Mouse (Mus musculus) heart, adult 2 months (tissue): ENCODE measurements around the gene Nek2. TPM values are rescaled to one million over a fixed set of nuclear protein-coding genes. Genes with fewer than 3 reads are reported as not detected.

ENCODE experiments used
- DNase-seq, 2 experiments: peaks; one replicate each; pipeline ENCODE4 v3.0.0; 2021
- H3K27ac ChIP-seq: fragments of 200-600 bp; 2 replicates; pipeline ENCODE4 v1.8.1; 2022
- H3K27me3 ChIP-seq: fragments of 200-500 bp; 2 replicates; pipeline ENCODE4 v1.6.1; 2012; ENCODE audit warnings: mild to moderate bottlenecking, low read length, inconsistent platforms, mixed read lengths; ENCODE audit not compliant: control insufficient read depth, insufficient read depth
- H3K36me3 ChIP-seq: fragments of 200-500 bp; 2 replicates; pipeline ENCODE4 v1.6.1; 2012; ENCODE audit warnings: low read length, inconsistent platforms; ENCODE audit not compliant: control insufficient read depth, insufficient read depth
- H3K4me1 ChIP-seq: fragments of 200-500 bp; 2 replicates; pipeline ENCODE4 v1.6.1; 2011; ENCODE audit warnings: low read length; ENCODE audit not compliant: control insufficient read depth, insufficient read depth
- H3K4me3 ChIP-seq: fragments of 200-600 bp; 2 replicates; pipeline ENCODE4 v1.8.1; 2022
- H3K79me2 ChIP-seq: fragments of 200-500 bp; replicated peaks from 2 replicates; pipeline ENCODE4 v1.6.1; 2012; ENCODE audit warnings: mild to moderate bottlenecking, inconsistent platforms, low read length, moderate library complexity, mixed read lengths; ENCODE audit not compliant: control insufficient read depth, insufficient read depth
- H3K9ac ChIP-seq: fragments of 200-500 bp; 2 replicates; pipeline ENCODE4 v1.6.1; 2012; ENCODE audit warnings: low read depth, mild to moderate bottlenecking, control low read depth, inconsistent platforms, low read length, mixed read lengths
- CTCF ChIP-seq: fragments of 200-600 bp; IDR thresholded peaks from 2 replicates; pipeline ENCODE4 v1.8.1; 2022; ENCODE audit warnings: antibody characterized with exemption, mild to moderate bottlenecking, moderate library complexity
- EP300 ChIP-seq: fragments of 200-500 bp; IDR thresholded peaks from 2 replicates; pipeline ENCODE4 v1.6.1; 2011; ENCODE audit warnings: low read depth, low read length, control low read depth; ENCODE audit not compliant: insufficient read depth
- POLR2A ChIP-seq: fragments of 200-500 bp; IDR thresholded peaks from 2 replicates; pipeline ENCODE4 v1.6.1; 2011; ENCODE audit warnings: mild to moderate bottlenecking, low read depth, low read length, control low read depth; ENCODE audit not compliant: insufficient read depth
- WGBS: fragments of 180-500 bp; shearing (Covaris S2); methylation state at CpG from one replicate; pipeline ENCODE4 v1.1.7; 2018; 5-methylcytosine and 5-hydroxymethylcytosine counted together
- intact Hi-C: fragments of 180-260 bp; cut with DNase I; formaldehyde crosslinking; loops from one replicate; pipeline ENCODE4 v1.15.1; 2025
- polyA plus RNA-seq: library from polyadenylated mRNA; depleted of rRNA; stranded (reverse); fragments of >200 nt; gene quantifications from 2 replicates; pipeline ENCODE4 v1.2.3, GENCODE M21; 2012
- total RNA-seq, 2 experiments: library from RNA; stranded (reverse); gene quantifications; 2 replicates each; pipeline ENCODE4 v1.2.3; 2021

Gene Nek2
- total and polyA plus RNA-seq, 3 experiments, result 0.09 to 0.47 (median 0.37) TPM

DNA sequence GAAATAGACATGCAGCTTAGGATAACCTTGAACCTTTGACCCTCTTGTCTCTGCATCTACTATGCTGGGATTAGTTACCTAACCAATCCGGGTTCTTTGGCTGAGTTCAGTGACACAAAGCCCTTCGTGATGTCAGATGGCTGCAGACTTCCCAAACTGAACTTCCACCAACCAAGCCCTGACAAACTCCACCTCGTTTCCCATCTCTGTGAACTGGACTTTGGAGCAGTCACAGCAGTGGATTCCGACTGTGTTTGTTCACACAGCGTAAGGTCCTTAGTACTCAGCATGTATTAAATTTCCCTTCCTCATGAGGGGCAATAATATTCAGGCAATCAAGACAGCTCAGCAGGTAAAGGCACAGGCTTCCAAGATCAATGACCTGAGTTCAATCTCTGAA, 25.4 kb downstream of the Nek2 start:
- TF ChIP-seq CTCF, result no peak
- TF ChIP-seq POLR2A, result no peak
- TF ChIP-seq EP300, result no peak
- Histone ChIP-seq H3K4me1 (no peaks in the 10 kb centered on the region), H3K36me3 (no peaks in the 10 kb centered on the region), H3K9ac (no peak overlapping the region), H3K27me3 (no peaks in the 10 kb centered on the region), H3K27ac (no peak overlapping the region), H3K79me2 (no peaks in the 10 kb centered on the region), H3K4me3 (no peak overlapping the region)
- DNase-seq, result no peak
- intact Hi-C loops, result no loop called here
- 77% methylated on average over 5 of the region's 5 CpGs for WGBS

DNA sequence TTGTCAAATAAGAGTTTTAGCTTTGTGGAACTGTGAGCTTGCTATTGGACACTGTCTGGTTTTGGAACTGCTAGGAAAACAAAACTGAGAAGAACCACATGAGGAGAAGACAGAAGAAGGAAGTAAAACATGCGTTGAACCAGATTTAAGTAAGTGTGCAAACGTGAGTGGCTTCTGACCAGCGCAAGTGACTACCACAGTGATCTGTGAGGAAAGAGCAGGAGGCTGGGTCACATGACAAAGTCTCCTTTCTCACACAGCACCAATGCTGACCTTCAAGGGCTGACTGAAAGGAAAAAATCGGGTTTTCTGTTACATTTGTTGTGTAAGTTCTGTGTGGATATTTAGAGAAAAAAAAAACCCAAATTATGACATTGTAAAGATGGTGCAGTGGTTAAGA, 28.3 kb downstream of the Nek2 start:
- no peaks in the 10 kb centered on the region for H3K4me1 ChIP-seq
- H3K79me2 ChIP-seq, result no peaks in the 10 kb centered on the region
- no peak overlapping the region for H3K4me3 ChIP-seq
- intact Hi-C loops, result no loop called here
- no peak overlapping the region for H3K27ac ChIP-seq
- TF ChIP-seq POLR2A (no peak), EP300 (no peak), CTCF (no peak)
- H3K9ac ChIP-seq, result no peak overlapping the region
- no peaks in the 10 kb centered on the region for H3K36me3 ChIP-seq
- no peaks in the 10 kb centered on the region for H3K27me3 ChIP-seq
- DNase-seq, result no peak
- 55% methylated on average over 4 of the region's 4 CpGs for WGBS

DNA sequence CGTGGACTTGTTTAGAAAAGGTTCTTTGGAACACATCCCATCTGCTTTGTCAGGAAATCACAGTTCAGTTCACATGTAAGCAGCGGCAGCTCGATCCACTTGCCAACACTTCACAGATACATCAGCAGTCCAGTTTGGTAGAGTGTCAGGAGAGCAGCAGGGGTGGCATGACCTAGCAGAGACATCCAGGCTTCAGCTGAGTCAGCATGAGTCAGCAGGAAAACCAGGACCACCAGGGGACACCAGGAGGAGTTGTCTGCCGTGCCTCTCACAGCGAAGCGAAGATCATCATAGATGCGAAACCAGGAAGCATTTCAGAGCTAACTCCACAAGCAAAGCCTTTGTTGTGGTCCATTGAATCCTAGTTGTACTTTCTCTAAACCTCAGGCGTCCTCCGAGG, 32.2 kb downstream of the Nek2 start:
- Histone ChIP-seq H3K79me2 (no peaks in the 10 kb centered on the region), H3K4me3 (no peak overlapping the region), H3K27me3 (no peaks in the 10 kb centered on the region), H3K27ac (no peak overlapping the region), H3K9ac (no peak overlapping the region), H3K36me3 (no peaks in the 10 kb centered on the region), H3K4me1 (no peaks in the 10 kb centered on the region)
- no peak for DNase-seq
- TF ChIP-seq POLR2A (no peak), EP300 (no peak), CTCF (no peak)
- 68% methylated on average over 9 of the region's 9 CpGs for WGBS
- intact Hi-C loops, result no loop called here

DNA sequence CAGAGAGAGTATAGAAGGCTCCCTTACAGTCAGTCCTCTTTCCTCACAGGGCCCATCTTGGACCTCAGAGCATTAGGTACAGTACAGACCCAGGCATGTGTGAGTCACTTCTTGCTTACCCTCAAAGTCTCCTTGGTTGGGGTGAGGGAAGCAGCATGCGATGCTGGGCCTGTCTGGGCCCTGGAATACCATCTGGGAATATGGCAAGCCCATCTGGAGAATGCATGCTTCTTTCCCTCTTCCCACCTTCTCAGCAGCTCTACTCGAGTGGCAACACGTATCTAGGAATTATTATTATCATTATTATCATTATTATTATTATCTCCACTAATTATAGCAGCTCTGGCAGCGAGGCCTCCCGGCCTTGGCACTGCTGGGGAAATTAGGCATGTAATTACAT, 33.5 kb downstream of the Nek2 start:
- Histone ChIP-seq H3K4me3 (no peak overlapping the region), H3K36me3 (no peaks in the 10 kb centered on the region), H3K79me2 (no peaks in the 10 kb centered on the region), H3K9ac (no peak overlapping the region), H3K27ac (no peak overlapping the region), H3K27me3 (0 out of 2 replicates have a peak, but pooled peaks cover 2% of the 10 kb centered on the region), H3K4me1 (no peaks in the 10 kb centered on the region)
- TF ChIP-seq POLR2A (no peak), CTCF (no peak), EP300 (no peak)
- intact Hi-C loops, result no loop called here
- 55% methylated on average over 5 of the region's 5 CpGs for WGBS
- no peak for DNase-seq

DNA sequence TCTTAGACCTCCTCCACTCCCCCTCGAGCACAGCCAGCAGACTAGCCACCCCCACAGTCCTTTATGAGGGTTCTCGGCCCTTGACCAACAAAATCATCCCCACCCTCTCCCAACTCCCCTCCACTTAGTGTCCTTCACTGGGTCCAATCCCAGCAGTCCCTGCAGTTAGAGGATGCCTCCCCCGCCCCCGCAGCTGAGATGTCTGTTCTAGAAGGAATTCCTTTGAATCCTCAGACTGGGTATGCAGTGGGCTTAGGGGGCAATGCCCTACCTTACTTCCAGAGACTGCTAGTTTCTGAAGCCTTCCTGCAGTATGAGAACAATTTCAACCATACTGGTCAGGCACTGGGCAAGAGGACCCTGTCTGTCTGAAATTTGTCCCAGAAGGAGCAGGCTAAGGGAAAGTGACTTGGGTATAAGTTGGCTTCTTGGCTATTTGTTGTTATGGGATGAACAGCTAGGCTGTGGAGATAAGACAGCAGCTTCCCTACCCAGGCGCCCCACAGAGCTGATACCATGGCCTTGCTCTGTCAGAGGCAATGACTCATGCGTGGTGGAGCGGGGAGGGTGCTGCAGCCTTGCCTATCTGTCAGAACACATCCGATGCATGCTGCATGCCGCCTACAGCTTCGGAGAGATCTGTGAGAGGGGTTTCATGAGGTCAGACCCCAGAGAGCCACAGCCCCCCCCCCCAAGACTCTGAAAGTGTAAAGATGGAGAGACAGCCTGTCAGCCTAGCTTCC, 34.1 kb downstream of the Nek2 start:
- Histone ChIP-seq H3K79me2 (no peaks in the 10 kb centered on the region), H3K27ac (no peak overlapping the region), H3K4me3 (no peak overlapping the region), H3K4me1 (no peaks in the 10 kb centered on the region), H3K27me3 (0 out of 2 replicates have a peak, but pooled peaks cover 2% of the 10 kb centered on the region), H3K9ac (no peak overlapping the region), H3K36me3 (no peaks in the 10 kb centered on the region)
- intact Hi-C loops, result no loop called here
- WGBS, result 33% methylated on average over 10 of the region's 10 CpGs
- DNase-seq, result no peak
- TF ChIP-seq CTCF, result no peak

DNA sequence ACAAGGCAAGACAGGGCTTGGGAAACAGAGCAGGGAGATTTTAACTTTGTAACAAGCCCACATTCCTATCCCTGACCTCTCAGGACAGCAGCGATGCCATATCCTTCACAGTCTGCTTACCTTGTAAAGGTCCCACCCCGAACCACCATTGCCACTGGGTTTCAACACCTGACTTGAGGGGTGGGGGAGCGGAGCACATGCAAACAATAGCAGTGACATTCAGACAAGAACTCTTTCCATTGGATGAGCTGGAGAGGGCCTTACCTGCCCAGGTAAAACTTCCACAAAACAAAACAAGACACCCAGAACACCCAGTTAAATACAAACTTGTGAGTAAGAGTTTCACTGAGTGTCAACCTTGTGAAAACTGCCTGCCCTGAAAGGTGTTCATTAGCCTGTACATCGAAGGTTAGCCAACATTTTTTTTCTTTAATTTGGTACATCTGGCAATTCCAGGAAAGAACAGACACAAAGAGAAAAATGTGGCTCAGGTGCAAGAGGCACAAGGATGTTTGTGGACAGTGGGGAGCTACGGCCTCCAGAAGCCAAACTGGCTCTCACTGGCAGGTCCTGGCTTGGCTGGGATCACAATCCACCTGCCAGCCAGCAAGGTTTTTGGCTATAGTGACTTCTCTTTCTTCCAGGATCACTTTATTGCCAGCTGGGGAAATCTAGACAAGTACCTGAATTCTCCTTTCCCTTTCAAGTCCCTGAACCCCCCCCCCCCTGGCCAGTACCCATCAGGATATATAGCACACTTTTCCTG, 35.8 kb downstream of the Nek2 start:
- 86% methylated on average over 5 of the region's 5 CpGs for WGBS
- TF ChIP-seq POLR2A (no peak), EP300 (no peak), CTCF (no peak)
- no peak for DNase-seq

More for the DNA sequence above, 35.8 kb downstream of the Nek2 start:
- Histone ChIP-seq H3K27ac (no peak overlapping the region), H3K9ac (no peak overlapping the region), H3K27me3 (0 out of 2 replicates have a peak, but pooled peaks cover 2% of the 10 kb centered on the region), H3K4me1 (no peaks in the 10 kb centered on the region), H3K4me3 (no peak overlapping the region), H3K79me2 (no peaks in the 10 kb centered on the region), H3K36me3 (no peaks in the 10 kb centered on the region)
- intact Hi-C loops, result no loop called here
